Mouse (Mus musculus) hindbrain, embryonic 11.5 days (tissue): Measurements from ENCODE around the gene Pmp22. TPM values are rescaled to one million over a fixed set of nuclear protein-coding genes. Genes with fewer than 3 reads are reported as not detected.
A peak's percentile ranks its signal among the peaks of the same experiment; 100 is the strongest.

Experiments used
- ATAC-seq: fragments of 200-750 bp; cut with Nextera tagmentation; 2 replicates; pipeline ENCODE4 v1.8.0; 2017; ENCODE audit warnings: mild to moderate bottlenecking, moderate TSS enrichment, moderate library complexity; ENCODE audit not compliant: low FRiP score
- DNase-seq: peaks from one replicate; pipeline ENCODE4 v3.0.0-alpha.2; 2015; ENCODE audit warnings: low spot score
- H3K27ac ChIP-seq: fragments of 300-500 bp; sonication (generic); 2 replicates; pipeline ENCODE4 v1.5.1; 2014; ENCODE audit warnings: mild to moderate bottlenecking, low read depth, low read length
- H3K27me3 ChIP-seq: fragments of 300-500 bp; sonication (generic); 2 replicates; pipeline ENCODE4 v1.6.1; 2014; ENCODE audit warnings: mild to moderate bottlenecking, low read length, moderate library complexity, mixed read lengths; ENCODE audit not compliant: control insufficient read depth, insufficient read depth
- H3K36me3 ChIP-seq: fragments of 300-500 bp; sonication (generic); 2 replicates; pipeline ENCODE4 v1.6.1; 2014; ENCODE audit warnings: mild to moderate bottlenecking, low read length, moderate library complexity, mixed read lengths; ENCODE audit not compliant: control insufficient read depth, insufficient read depth
- H3K4me1 ChIP-seq: fragments of 300-500 bp; sonication (generic); replicated peaks from 2 replicates; pipeline ENCODE4 v1.6.1; 2014; ENCODE audit warnings: low read length, mixed read lengths; ENCODE audit not compliant: control insufficient read depth, insufficient read depth
- H3K4me2 ChIP-seq: fragments of 300-500 bp; sonication (generic); replicated peaks from 2 replicates; pipeline ENCODE4 v1.6.1; 2014; ENCODE audit warnings: mild to moderate bottlenecking, low read depth, low read length
- H3K4me3 ChIP-seq: fragments of 300-500 bp; sonication (generic); 2 replicates; pipeline ENCODE4 v1.5.1; 2014; ENCODE audit warnings: low read depth, low read length
- H3K9ac ChIP-seq: fragments of 300-500 bp; sonication (generic); 2 replicates; pipeline ENCODE4 v1.6.1; 2014; ENCODE audit warnings: low read depth, low read length
- H3K9me3 ChIP-seq: fragments of 300-500 bp; sonication (generic); 2 replicates; pipeline ENCODE4 v1.6.1; 2016; ENCODE audit warnings: low read length; ENCODE audit not compliant: control insufficient read depth
- WGBS: fragments of 180-500 bp; shearing (Covaris S2); extraction: QIAGEN DNeasy Blood & Tissue Kit; methylation state at CpG from one replicate; pipeline ENCODE4 v1.1.7; 2014; 5-methylcytosine and 5-hydroxymethylcytosine counted together
- polyA plus RNA-seq: library from polyadenylated mRNA; unstranded; fragments of >200 nt; fragmentation: Nextera tagmentation; extraction: Ambion mirVana; gene quantifications from 2 replicates; pipeline ENCODE4 v1.2.1, GENCODE M21; 2014

Gene Pmp22
- polyA plus RNA-seq, 1 experiment from 2014 or later = 64.2 TPM

- no peak for ATAC-seq
- Histone ChIP-seq H3K9ac (no peak overlapping the region), H3K9me3 (no peaks in the 10 kb centered on the region), H3K4me2 (no peak overlapping the region), H3K4me1 (no peaks in the 10 kb centered on the region), H3K27me3 (no peaks in the 10 kb centered on the region), H3K4me3 (no peak overlapping the region), H3K27ac (no peak overlapping the region), H3K36me3 (no peaks in the 10 kb centered on the region)
- no peak for DNase-seq
These were observed 32.1 kb downstream of the Pmp22 start for GRCm38 (mm10) chr11:63160926-63161325.

GRCm38 (mm10) chr11:63162806-63163205 is 34.0 kb downstream of the Pmp22 start:
- Histone ChIP-seq H3K9me3 (no peaks in the 10 kb centered on the region), H3K4me2 (no peak overlapping the region), H3K9ac (no peak overlapping the region), H3K27ac (no peak overlapping the region), H3K4me3 (no peak overlapping the region), H3K36me3 (no peaks in the 10 kb centered on the region), H3K4me1 (no peaks in the 10 kb centered on the region), H3K27me3 (no peaks in the 10 kb centered on the region)
- WGBS = 88% methylated on average over 2 of the region's 2 CpGs
- no peak for DNase-seq
- ATAC-seq = no peak

- 92% methylated on average over 8 of the region's 8 CpGs for WGBS
- ATAC-seq (no peak), DNase-seq (no peak)
- Histone ChIP-seq H3K4me2 (no peak overlapping the region), H3K36me3 (no peaks in the 10 kb centered on the region), H3K27ac (no peak overlapping the region), H3K9me3 (no peaks in the 10 kb centered on the region), H3K27me3 (no peaks in the 10 kb centered on the region), H3K4me3 (no peak overlapping the region), H3K9ac (no peak overlapping the region), H3K4me1 (no peaks in the 10 kb centered on the region)
These were observed 34.8 kb downstream of the Pmp22 start for GRCm38 (mm10) chr11:63163550-63163949.

GRCm38 (mm10) chr11:63163986-63164682 is 35.4 kb downstream of the Pmp22 start:
- no peaks in the 10 kb centered on the region for H3K4me1 ChIP-seq
- H3K27me3 ChIP-seq = no peaks in the 10 kb centered on the region
- WGBS = 87% methylated on average over 6 of the region's 6 CpGs
- no peaks in the 10 kb centered on the region for H3K9me3 ChIP-seq
- no peaks in the 10 kb centered on the region for H3K36me3 ChIP-seq
- ATAC-seq (no peak), DNase-seq (no peak)
- H3K9ac ChIP-seq = no peak overlapping the region
- no peak overlapping the region for H3K4me2 ChIP-seq
- no peak overlapping the region for H3K27ac ChIP-seq
- no peak overlapping the region for H3K4me3 ChIP-seq

- Histone ChIP-seq H3K27me3 (no peaks in the 10 kb centered on the region), H3K4me2 (no peak overlapping the region), H3K36me3 (no peaks in the 10 kb centered on the region), H3K9ac (no peak overlapping the region), H3K9me3 (no peaks in the 10 kb centered on the region), H3K27ac (no peak overlapping the region), H3K4me1 (no peaks in the 10 kb centered on the region), H3K4me3 (no peak overlapping the region)
- peak; percentile 31 for DNase-seq
- no peak for ATAC-seq
- 51% methylated on average over 7 of the region's 7 CpGs for WGBS
These were observed 36.1 kb downstream of the Pmp22 start for GRCm38 (mm10) chr11:63164756-63165484.

GRCm38 (mm10) chr11:63167826-63168225 is 39.0 kb downstream of the Pmp22 start:
- no peak for ATAC-seq
- H3K4me2 ChIP-seq = no peak overlapping the region
- no peaks in the 10 kb centered on the region for H3K36me3 ChIP-seq
- no peaks in the 10 kb centered on the region for H3K9me3 ChIP-seq
- WGBS = 82% methylated on average over 4 of the region's 4 CpGs
- no peaks in the 10 kb centered on the region for H3K27me3 ChIP-seq
- H3K27ac ChIP-seq = no peak overlapping the region
- no peak for DNase-seq
- no peak overlapping the region for H3K9ac ChIP-seq
- H3K4me3 ChIP-seq = no peak overlapping the region
- H3K4me1 ChIP-seq = no peaks in the 10 kb centered on the region

GRCm38 (mm10) chr11:63168551-63169258 is 39.9 kb downstream of the Pmp22 start:
- Histone ChIP-seq H3K9ac (no peak overlapping the region), H3K4me1 (no peaks in the 10 kb centered on the region), H3K27me3 (no peaks in the 10 kb centered on the region), H3K9me3 (no peaks in the 10 kb centered on the region), H3K36me3 (no peaks in the 10 kb centered on the region), H3K4me2 (no peak overlapping the region), H3K4me3 (no peak overlapping the region), H3K27ac (no peak overlapping the region)
- DNase-seq (no peak), ATAC-seq (no peak)
- WGBS = 53% methylated on average over 9 of the region's 9 CpGs

- Histone ChIP-seq H3K27ac (no peak overlapping the region), H3K36me3 (no peaks in the 10 kb centered on the region), H3K9me3 (no peaks in the 10 kb centered on the region), H3K4me2 (no peak overlapping the region), H3K27me3 (no peaks in the 10 kb centered on the region), H3K9ac (no peak overlapping the region), H3K4me1 (no peaks in the 10 kb centered on the region), H3K4me3 (no peak overlapping the region)
- ATAC-seq (no peak), DNase-seq (peak; percentile 37)
- 16% methylated on average over 1 of the region's 1 CpGs for WGBS
These were observed 43.2 kb downstream of the Pmp22 start for GRCm38 (mm10) chr11:63171977-63172376.
